Comparison of ENCODE assay signal across 9 mouse cellular contexts in the genomic region with DNA sequence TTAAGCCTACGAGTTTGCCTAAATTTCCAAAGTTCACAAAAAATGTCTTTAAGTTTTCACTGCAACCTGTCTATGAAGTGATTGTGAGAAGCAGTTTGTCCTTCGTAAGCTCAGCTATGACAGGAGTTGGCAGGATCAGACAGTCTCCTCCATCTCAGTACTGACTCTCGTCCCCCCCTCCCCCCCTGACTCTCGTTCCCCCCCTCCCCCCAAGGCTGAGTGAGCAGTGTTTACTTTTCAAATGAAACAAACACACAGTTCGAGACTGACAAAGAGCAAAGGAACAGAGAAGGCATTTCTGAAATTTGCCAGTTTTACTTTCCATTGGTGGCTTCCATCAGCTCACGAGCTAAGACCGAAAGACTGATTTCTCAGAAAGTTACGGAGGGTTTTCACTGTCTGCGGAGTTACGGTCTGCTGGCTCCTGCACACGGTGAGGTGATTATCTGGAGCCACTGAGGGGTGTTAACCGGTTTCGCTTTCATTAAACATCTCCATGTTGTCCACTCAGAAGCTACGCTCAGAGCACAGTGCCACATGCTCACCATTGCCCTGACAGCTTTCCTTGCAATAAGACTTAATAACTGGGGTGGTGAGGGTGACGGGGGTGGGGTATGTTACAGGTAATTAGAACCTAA.
A peak's percentile ranks its signal among the peaks of the same experiment; 100 is the strongest.
DNase-seq lines count a peak whose midpoint lies in the region; ATAC-seq and TF ChIP-seq lines count a peak whose summit lies in the region.
"Had no signal": no experiment of that assay in that cellular context is flagged by ENCODE, and none has a peak within 500 bp of the region (broad histone marks: within the 10 kb centered on the region; RNA-seq: fewer than 3 reads in every experiment).

No protein-coding gene starts in this region.

- DNase-seq in kidney, adult 2 months = no peak
- no peak for DNase-seq in kidney, postnatal 36 days
- no peak for DNase-seq in cerebellum, adult 9-10 months
- no peak for DNase-seq in adrenal gland, postnatal 4 days (ENCODE audit: low spot score in 2 of 2)
- DNase-seq in spleen, adult 12 weeks (ENCODE audit: low spot score) = no peak

- TF ChIP-seq POLR2A in kidney, adult 2 months (IDR thresholded peaks at IDR 0.05; ENCODE audit: low read depth, low read length) = no peak

- peak overlapping the region; percentile 33 for H3K4me2 ChIP-seq in embryonic facial prominence, embryonic 12.5 days (replicated peaks)
- peak overlapping the region; percentile 61 for H3K4me2 ChIP-seq in intestine, postnatal 0 days (replicated peaks; ENCODE audit: low read depth)
- H3K4me2 ChIP-seq in neural tube, embryonic 15.5 days = 0 out of 2 replicates have a peak overlapping the region, but pooled peaks have one; percentile 19

- H3K4me3 ChIP-seq in kidney, adult 2 months (ENCODE audit: insufficient read depth, low read depth, low read length) = peak overlapping the region; percentile 4; the same call in 1 of the 2 replicates
- H3K4me3 ChIP-seq in embryonic facial prominence, embryonic 12.5 days = no peak overlapping the region
- peak overlapping the region; percentile 30 for H3K4me3 ChIP-seq in intestine, postnatal 0 days (ENCODE audit: low read depth, low read length)
- H3K4me3 ChIP-seq in neural tube, embryonic 15.5 days (replicated peaks) = no peak overlapping the region
- H3K4me3 ChIP-seq: erythroblast, embryonic 14.5 days had no signal

- H3K36me3 ChIP-seq in kidney, adult 2 months (ENCODE audit: control insufficient read depth, insufficient read depth, low read length) = no peaks in the 10 kb centered on the region
- peaks cover 3% of the 10 kb centered on the region; the same call in 1 of the 2 replicates for H3K36me3 ChIP-seq in embryonic facial prominence, embryonic 12.5 days
- peaks cover 9% of the 10 kb centered on the region for H3K36me3 ChIP-seq in intestine, postnatal 0 days (ENCODE audit: control insufficient read depth, insufficient read depth)
- no peaks in the 10 kb centered on the region for H3K36me3 ChIP-seq in neural tube, embryonic 15.5 days

- ATAC-seq in embryonic facial prominence, embryonic 12.5 days (ENCODE audit: insufficient number of reproducible peaks, insufficient read depth, low FRiP score, low TSS enrichment) = no peak
- peak; percentile 60; the same call in 1 of the 2 replicates for ATAC-seq in intestine, postnatal 0 days
- no peak for ATAC-seq in neural tube, embryonic 15.5 days (ENCODE audit: low FRiP score)

- no peak for TF ChIP-seq CTCF in kidney, adult 2 months (conservative IDR thresholded peaks at IDR 0.05; ENCODE audit: insufficient read depth, insufficient read length, low read depth, low read length)
- TF ChIP-seq CTCF in intestine, postnatal 0 days (IDR thresholded peaks at IDR 0.05; ENCODE audit: low read depth) = no peak

- H3K27ac ChIP-seq in kidney, adult 2 months (ENCODE audit: insufficient read depth, low read depth, low read length) = no peak overlapping the region
- no peak overlapping the region for H3K27ac ChIP-seq in embryonic facial prominence, embryonic 12.5 days
- no peak overlapping the region for H3K27ac ChIP-seq in intestine, postnatal 0 days (ENCODE audit: low read depth, low read length)
- H3K27ac ChIP-seq in neural tube, embryonic 15.5 days (replicated peaks) = no peak overlapping the region

- 32% methylated on average over 15 of the region's 15 CpGs for WGBS in kidney, adult 2 months
- WGBS in embryonic facial prominence, embryonic 12.5 days = 16% methylated on average over 15 of the region's 15 CpGs
- WGBS in intestine, postnatal 0 days = 24% methylated on average over 15 of the region's 15 CpGs
- 40% methylated on average over 15 of the region's 15 CpGs for WGBS in neural tube, embryonic 15.5 days

- no peak overlapping the region for H3K9ac ChIP-seq in embryonic facial prominence, embryonic 12.5 days
- 0 out of 2 replicates have a peak overlapping the region, but pooled peaks have one; percentile 22 for H3K9ac ChIP-seq in intestine, postnatal 0 days (ENCODE audit: low read depth, low read length)
- no peak overlapping the region for H3K9ac ChIP-seq in neural tube, embryonic 15.5 days (replicated peaks)

- H3K9me3 ChIP-seq in embryonic facial prominence, embryonic 12.5 days = no peaks in the 10 kb centered on the region
- H3K9me3 ChIP-seq in intestine, postnatal 0 days (ENCODE audit: control insufficient read depth) = no peaks in the 10 kb centered on the region
- no peaks in the 10 kb centered on the region for H3K9me3 ChIP-seq in neural tube, embryonic 15.5 days (replicated peaks)

- peaks cover 21% of the 10 kb centered on the region for H3K4me1 ChIP-seq in kidney, adult 2 months (ENCODE audit: control insufficient read depth, insufficient read depth, low read length)
- H3K4me1 ChIP-seq in embryonic facial prominence, embryonic 12.5 days = peaks cover 56% of the 10 kb centered on the region
- 0 out of 2 replicates have a peak, but pooled peaks cover 4% of the 10 kb centered on the region for H3K4me1 ChIP-seq in intestine, postnatal 0 days (replicated peaks; ENCODE audit: control insufficient read depth, insufficient read depth, low read length)
- H3K4me1 ChIP-seq in neural tube, embryonic 15.5 days = peaks cover 38% of the 10 kb centered on the region

- H3K27me3 ChIP-seq in kidney, adult 2 months (replicated peaks; ENCODE audit: control insufficient read depth, insufficient read depth, low read length) = no peaks in the 10 kb centered on the region
- no peaks in the 10 kb centered on the region for H3K27me3 ChIP-seq in embryonic facial prominence, embryonic 12.5 days
- H3K27me3 ChIP-seq in intestine, postnatal 0 days (replicated peaks; ENCODE audit: control insufficient read depth, insufficient read depth, low read length) = no peaks in the 10 kb centered on the region
- H3K27me3 ChIP-seq in neural tube, embryonic 15.5 days (replicated peaks) = no peaks in the 10 kb centered on the region

Comparison
In these comparisons a context has a peak if more than half of its experiments do, and no peak if none do; other contexts are left out.
1. H3K4me3 ChIP-seq: peak in kidney, adult 2 months (single experiment) and intestine, postnatal 0 days (single experiment); none in embryonic facial prominence, embryonic 12.5 days (single experiment) and neural tube, embryonic 15.5 days (single experiment).
2. Peak in every context shown above with its lines, with median percentiles within 50 percentile points of each other: H3K4me2 ChIP-seq.